Mouse (Mus musculus): ENCODE measurements at regions not wholly inside any gene's neighbourhood (a gene's known extent, or its start where the extent isn't known, plus 50 kb on each side); places are given as distances from the start of the nearest gene placed in this dataset.

- Histone ChIP-seq H3K4me1 (replicated peaks; ENCODE audit: low read depth, low read length) (peaks cover 31% of the 10 kb centered on the region), H3K9me3 (ENCODE audit: low read length) (no peaks in the 10 kb centered on the region), H3K36me3 (ENCODE audit: insufficient read depth, low read length) (no peaks in the 10 kb centered on the region), H3K27me3 (ENCODE audit: insufficient read depth, low read length) (peaks cover 23% of the 10 kb centered on the region), H3K4me3 (replicated peaks; ENCODE audit: low read length) (no peak overlapping the region)
- TF ChIP-seq CTCF (conservative IDR thresholded peaks at IDR 0.05; ENCODE audit: low read length): no peak
- no peak for TF ChIP-seq POU5F1 (IDR thresholded peaks at IDR 0.05; ENCODE audit: borderline replicate concordance, low read length)
- TF ChIP-seq NANOG (IDR thresholded peaks at IDR 0.05; ENCODE audit: borderline replicate concordance, low read length): no peak
Observed at GRCm38 (mm10) chr17:31747563-31747962, 70.0 kb downstream of the Cryaa start.

GRCm38 (mm10) chr17:31748158-31748557, 70.6 kb downstream of the Cryaa start:
- Histone ChIP-seq H3K9me3 (ENCODE audit: low read length) (no peaks in the 10 kb centered on the region), H3K36me3 (ENCODE audit: insufficient read depth, low read length) (no peaks in the 10 kb centered on the region), H3K27me3 (ENCODE audit: insufficient read depth, low read length) (peaks cover 28% of the 10 kb centered on the region), H3K4me3 (replicated peaks; ENCODE audit: low read length) (no peak overlapping the region), H3K4me1 (replicated peaks; ENCODE audit: low read depth, low read length) (peaks cover 36% of the 10 kb centered on the region)
- no peak for TF ChIP-seq CTCF (conservative IDR thresholded peaks at IDR 0.05; ENCODE audit: low read length)
- no peak for TF ChIP-seq NANOG (IDR thresholded peaks at IDR 0.05; ENCODE audit: borderline replicate concordance, low read length)
- no peak for TF ChIP-seq POU5F1 (IDR thresholded peaks at IDR 0.05; ENCODE audit: borderline replicate concordance, low read length)

- H3K4me3 ChIP-seq (replicated peaks; ENCODE audit: low read length): no peak overlapping the region
- peaks cover 28% of the 10 kb centered on the region for H3K27me3 ChIP-seq (ENCODE audit: insufficient read depth, low read length)
- H3K4me1 ChIP-seq (replicated peaks; ENCODE audit: low read depth, low read length): peaks cover 44% of the 10 kb centered on the region
- H3K36me3 ChIP-seq (ENCODE audit: insufficient read depth, low read length): no peaks in the 10 kb centered on the region
- TF ChIP-seq NANOG (IDR thresholded peaks at IDR 0.05; ENCODE audit: borderline replicate concordance, low read length) (no peak), POU5F1 (IDR thresholded peaks at IDR 0.05; ENCODE audit: borderline replicate concordance, low read length) (no peak), CTCF (conservative IDR thresholded peaks at IDR 0.05; ENCODE audit: low read length) (no peak)
- H3K9me3 ChIP-seq (ENCODE audit: low read length): no peaks in the 10 kb centered on the region
Observed at GRCm38 (mm10) chr17:31748971-31749370, 71.4 kb downstream of the Cryaa start.

GRCm38 (mm10) chr17:31751262-31751661, 73.7 kb downstream of the Cryaa start:
- H3K27me3 ChIP-seq (ENCODE audit: insufficient read depth, low read length): peaks cover 26% of the 10 kb centered on the region
- H3K4me1 ChIP-seq (replicated peaks; ENCODE audit: low read depth, low read length): peaks cover 45% of the 10 kb centered on the region
- no peaks in the 10 kb centered on the region for H3K36me3 ChIP-seq (ENCODE audit: insufficient read depth, low read length)
- no peak for TF ChIP-seq NANOG (IDR thresholded peaks at IDR 0.05; ENCODE audit: borderline replicate concordance, low read length)
- H3K4me3 ChIP-seq (replicated peaks; ENCODE audit: low read length): no peak overlapping the region
- H3K9me3 ChIP-seq (ENCODE audit: low read length): no peaks in the 10 kb centered on the region

GRCm38 (mm10) chr17:31753113-31753858, 75.7 kb downstream of the Cryaa start:
- H3K4me1 ChIP-seq (replicated peaks; ENCODE audit: low read depth, low read length): peaks cover 25% of the 10 kb centered on the region
- H3K36me3 ChIP-seq (ENCODE audit: insufficient read depth, low read length): no peaks in the 10 kb centered on the region
- no peak for TF ChIP-seq NANOG (IDR thresholded peaks at IDR 0.05; ENCODE audit: borderline replicate concordance, low read length)
- no peak for TF ChIP-seq POU5F1 (IDR thresholded peaks at IDR 0.05; ENCODE audit: borderline replicate concordance, low read length)
- no peak for TF ChIP-seq CTCF (conservative IDR thresholded peaks at IDR 0.05; ENCODE audit: low read length)
- H3K9me3 ChIP-seq (ENCODE audit: low read length): no peaks in the 10 kb centered on the region
- peaks cover 19% of the 10 kb centered on the region for H3K27me3 ChIP-seq (ENCODE audit: insufficient read depth, low read length)
- no peak overlapping the region; the same call in 1 of the 2 replicates for H3K4me3 ChIP-seq (replicated peaks; ENCODE audit: low read length)

- Histone ChIP-seq H3K36me3 (ENCODE audit: insufficient read depth, low read length) (no peaks in the 10 kb centered on the region), H3K4me1 (replicated peaks; ENCODE audit: low read depth, low read length) (peaks cover 25% of the 10 kb centered on the region), H3K4me3 (replicated peaks; ENCODE audit: low read length) (no peak overlapping the region; the same call in 1 of the 2 replicates), H3K9me3 (ENCODE audit: low read length) (no peaks in the 10 kb centered on the region), H3K27me3 (ENCODE audit: insufficient read depth, low read length) (peaks cover 22% of the 10 kb centered on the region)
- no peak for TF ChIP-seq CTCF (conservative IDR thresholded peaks at IDR 0.05; ENCODE audit: low read length)
- no peak for TF ChIP-seq POU5F1 (IDR thresholded peaks at IDR 0.05; ENCODE audit: borderline replicate concordance, low read length)
- no peak for TF ChIP-seq NANOG (IDR thresholded peaks at IDR 0.05; ENCODE audit: borderline replicate concordance, low read length)
Observed at GRCm38 (mm10) chr17:31753859-31754229, 76.2 kb downstream of the Cryaa start.

GRCm38 (mm10) chr17:31760465-31760864, 82.9 kb downstream of the Cryaa start:
- peaks cover 11% of the 10 kb centered on the region for H3K4me1 ChIP-seq (replicated peaks; ENCODE audit: low read depth, low read length)
- TF ChIP-seq CTCF (conservative IDR thresholded peaks at IDR 0.05; ENCODE audit: low read length) (no peak), NANOG (IDR thresholded peaks at IDR 0.05; ENCODE audit: borderline replicate concordance, low read length) (no peak), POU5F1 (IDR thresholded peaks at IDR 0.05; ENCODE audit: borderline replicate concordance, low read length) (no peak)
- H3K4me3 ChIP-seq (replicated peaks; ENCODE audit: low read length): no peak overlapping the region
- H3K9me3 ChIP-seq (ENCODE audit: low read length): no peaks in the 10 kb centered on the region
- H3K27me3 ChIP-seq (ENCODE audit: insufficient read depth, low read length): peaks cover 7% of the 10 kb centered on the region
- no peaks in the 10 kb centered on the region for H3K36me3 ChIP-seq (ENCODE audit: insufficient read depth, low read length)

- H3K9me3 ChIP-seq (ENCODE audit: low read length): no peaks in the 10 kb centered on the region
- TF ChIP-seq CTCF (conservative IDR thresholded peaks at IDR 0.05; ENCODE audit: low read length) (peak; percentile 25), POU5F1 (IDR thresholded peaks at IDR 0.05; ENCODE audit: borderline replicate concordance, low read length) (no peak), NANOG (IDR thresholded peaks at IDR 0.05; ENCODE audit: borderline replicate concordance, low read length) (no peak)
- peaks cover 10% of the 10 kb centered on the region for H3K27me3 ChIP-seq (ENCODE audit: insufficient read depth, low read length)
- H3K4me3 ChIP-seq (replicated peaks; ENCODE audit: low read length): no peak overlapping the region
- H3K4me1 ChIP-seq (replicated peaks; ENCODE audit: low read depth, low read length): peaks cover 28% of the 10 kb centered on the region
- H3K36me3 ChIP-seq (ENCODE audit: insufficient read depth, low read length): no peaks in the 10 kb centered on the region
Observed at GRCm38 (mm10) chr17:31763078-31763477, 85.5 kb downstream of the Cryaa start.

Measured in E14TG2a.4 (cell line).